Mouse (Mus musculus): ENCODE measurements at regions not wholly inside any gene's neighbourhood (a gene's known extent, or its start where the extent isn't known, plus 50 kb on each side); places are given as distances from the start of the nearest gene placed in this dataset.

- TF ChIP-seq GATA4 (IDR thresholded peaks at IDR 0.05; ENCODE audit: insufficient replicate concordance, low read length): no peak
These were observed 226.3 kb downstream of the Zfp36l1 start for GRCm38 (mm10) chr12:79886494-79886893.

- TF ChIP-seq GATA4 (IDR thresholded peaks at IDR 0.05; ENCODE audit: insufficient replicate concordance, low read length): no peak
These were observed 227.5 kb downstream of the Zfp36l1 start for GRCm38 (mm10) chr12:79885286-79885685.

GRCm38 (mm10) chr12:79883651-79884050 lies 229.2 kb downstream of the Zfp36l1 start:
- no peak for TF ChIP-seq GATA4 (IDR thresholded peaks at IDR 0.05; ENCODE audit: insufficient replicate concordance, low read length)

- no peak for TF ChIP-seq GATA4 (IDR thresholded peaks at IDR 0.05; ENCODE audit: insufficient replicate concordance, low read length)
These were observed 232.0 kb downstream of the Zfp36l1 start for GRCm38 (mm10) chr12:79880751-79881261.

GRCm38 (mm10) chr12:79880346-79880745 lies 232.5 kb downstream of the Zfp36l1 start:
- no peak for TF ChIP-seq GATA4 (IDR thresholded peaks at IDR 0.05; ENCODE audit: insufficient replicate concordance, low read length)

GRCm38 (mm10) chr12:79879918-79880273 lies 232.9 kb downstream of the Zfp36l1 start:
- no peak for TF ChIP-seq GATA4 (IDR thresholded peaks at IDR 0.05; ENCODE audit: insufficient replicate concordance, low read length)

GRCm38 (mm10) chr12:79879093-79879917 lies 233.5 kb downstream of the Zfp36l1 start:
- TF ChIP-seq GATA4 (IDR thresholded peaks at IDR 0.05; ENCODE audit: insufficient replicate concordance, low read length): 0 out of 2 replicates have a peak, but pooled peaks have one; percentile 55

GRCm38 (mm10) chr12:79878766-79879092 lies 234.1 kb downstream of the Zfp36l1 start:
- TF ChIP-seq GATA4 (IDR thresholded peaks at IDR 0.05; ENCODE audit: insufficient replicate concordance, low read length): no peak

- no peak for TF ChIP-seq GATA4 (IDR thresholded peaks at IDR 0.05; ENCODE audit: insufficient replicate concordance, low read length)
These were observed 234.7 kb downstream of the Zfp36l1 start for GRCm38 (mm10) chr12:79878163-79878562.

GRCm38 (mm10) chr12:79874333-79874732 lies 238.5 kb downstream of the Zfp36l1 start:
- no peak for TF ChIP-seq GATA4 (IDR thresholded peaks at IDR 0.05; ENCODE audit: insufficient replicate concordance, low read length)

- no peak for TF ChIP-seq GATA4 (IDR thresholded peaks at IDR 0.05; ENCODE audit: insufficient replicate concordance, low read length)
These were observed 247.6 kb downstream of the Zfp36l1 start for GRCm38 (mm10) chr12:79865179-79865552.

GRCm38 (mm10) chr12:79864346-79865178 lies 248.3 kb downstream of the Zfp36l1 start:
- peak; percentile 37; the same call in 1 of the 2 replicates for TF ChIP-seq GATA4 (IDR thresholded peaks at IDR 0.05; ENCODE audit: insufficient replicate concordance, low read length)

Measured in liver, adult (tissue).